Mouse (Mus musculus): ENCODE results near the gene Fam107b.

DNA sequence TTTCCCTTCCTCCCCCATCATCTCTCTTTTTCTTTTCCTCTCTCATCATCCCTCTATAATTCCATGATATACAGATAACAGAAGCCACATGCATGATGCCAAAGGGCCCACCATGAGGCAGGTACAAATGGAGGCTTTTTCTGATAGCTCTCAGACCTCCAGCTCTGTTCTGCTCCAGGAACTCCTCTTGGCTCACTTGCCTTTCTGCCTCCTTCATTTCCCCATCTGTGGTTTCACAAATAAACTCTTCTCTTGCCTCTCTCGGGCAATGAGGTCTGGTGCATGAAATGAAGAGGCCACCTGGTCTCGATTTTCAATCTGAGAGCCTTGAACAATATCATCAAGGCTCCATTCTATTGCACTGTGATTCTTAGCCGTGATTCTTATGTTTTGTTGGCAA lies 30.1 kb downstream of the Fam107b start:
- TF ChIP-seq CTCF (IDR thresholded peaks at IDR 0.05), result no peak
- no peak for TF ChIP-seq EP300 (IDR thresholded peaks at IDR 0.05)

All from lung, postnatal 0 days (tissue).